Mouse (Mus musculus): ENCODE results near the gene Catsper4. TPM values are rescaled to one million over a fixed set of nuclear protein-coding genes. Genes with fewer than 3 reads are reported as not detected.

Catsper4 gene
- polyA plus RNA-seq, 1 experiment from 2014 or later: not detected

DNA sequence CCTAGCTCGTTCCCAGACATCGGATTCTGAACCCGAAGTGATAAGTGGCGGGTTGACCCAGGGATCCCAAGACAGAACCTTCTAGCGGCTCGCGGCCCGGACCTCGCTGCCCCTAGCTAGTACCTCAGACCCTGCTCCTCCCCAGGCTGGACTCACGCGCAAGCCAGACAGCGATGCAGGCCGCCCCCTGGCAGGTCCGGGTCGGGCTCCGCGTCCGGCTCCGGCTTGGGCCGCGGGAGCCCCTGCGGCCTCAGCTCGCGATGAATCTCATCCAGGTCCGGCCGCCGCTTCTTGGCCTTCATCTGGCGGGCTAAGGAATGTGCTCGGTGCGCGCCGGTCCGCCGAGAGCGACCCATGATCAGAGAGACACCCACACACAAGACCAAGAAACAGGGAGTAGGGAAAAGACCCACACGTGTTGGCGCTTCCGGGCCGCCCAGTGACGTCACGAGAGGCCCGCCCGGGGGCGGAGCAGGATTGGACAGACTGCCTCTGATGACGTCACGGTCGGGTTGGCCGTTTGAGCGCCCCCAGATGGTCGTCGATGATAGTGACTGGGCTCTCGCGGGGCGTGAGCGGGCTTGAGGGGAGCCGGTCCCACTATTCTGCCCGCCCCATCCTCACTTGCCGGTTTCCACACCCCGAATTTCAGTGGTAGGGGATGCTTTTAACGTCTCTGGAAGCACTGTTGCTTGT is 18.1 kb upstream of the Catsper4 start, which contains the start of gene Zfp593:
TSS of gene Zfp593 (minus strand) at position 445 of the 696 bp plus-strand sequence.
- H3K9ac ChIP-seq (ENCODE audit: low read depth, low read length): peak within 1 kb of the TSS; percentile 86
- H3K27ac ChIP-seq (replicated peaks; ENCODE audit: low read depth, low read length): no peak within 1 kb of the TSS; the same call in 1 of the 2 replicates
- peaks cover 37% of the 10 kb centered on the region for H3K27me3 ChIP-seq (replicated peaks; ENCODE audit: control insufficient read depth, insufficient read depth, low read length)
- no peaks in the 10 kb centered on the region for H3K9me3 ChIP-seq (ENCODE audit: control insufficient read depth, low read length)
- H3K4me1 ChIP-seq (ENCODE audit: control insufficient read depth, insufficient read depth, low read length): peaks cover 21% of the 10 kb centered on the region
- H3K36me3 ChIP-seq (ENCODE audit: control insufficient read depth, insufficient read depth, low read length): no peaks in the 10 kb centered on the region
- peak within 1 kb of the TSS; percentile 84 for H3K4me3 ChIP-seq (ENCODE audit: low read depth, low read length)
- peak within 1 kb of the TSS; percentile 94 for H3K4me2 ChIP-seq (ENCODE audit: low read depth, low read length)
- ATAC-seq (ENCODE audit: low read depth): peak; percentile 56
- DNase-seq (ENCODE audit: low spot score): peak; percentile 94
- under 1% methylated on average over 55 of the region's 60 CpGs for WGBS

GRCm38 (mm10) chr4:134243516-134244250 is 16.5 kb upstream of the Catsper4 start, which contains the start of gene E130218I03Rik:
E130218I03Rik (plus strand) TSS chr4:134243662.
- DNase-seq (ENCODE audit: low spot score): peak; percentile 70
- H3K4me2 ChIP-seq (ENCODE audit: low read depth, low read length): peak within 1 kb of the TSS; percentile 94
- H3K36me3 ChIP-seq (ENCODE audit: control insufficient read depth, insufficient read depth, low read length): no peaks in the 10 kb centered on the region
- peak within 1 kb of the TSS; percentile 84; the same call in 1 of the 2 replicates for H3K4me3 ChIP-seq (ENCODE audit: low read depth, low read length)
- H3K9ac ChIP-seq (ENCODE audit: low read depth, low read length): no peak within 1 kb of the TSS; the same call in 1 of the 2 replicates
- no peak within 1 kb of the TSS for H3K27ac ChIP-seq (replicated peaks; ENCODE audit: low read depth, low read length)
- peaks cover 23% of the 10 kb centered on the region for H3K27me3 ChIP-seq (replicated peaks; ENCODE audit: control insufficient read depth, insufficient read depth, low read length)
- peak; percentile 51; the same call in 1 of the 2 replicates for ATAC-seq (ENCODE audit: low read depth)
- peaks cover 20% of the 10 kb centered on the region for H3K4me1 ChIP-seq (ENCODE audit: control insufficient read depth, insufficient read depth, low read length)
- WGBS: 84% methylated on average over 17 of the region's 17 CpGs
- H3K9me3 ChIP-seq (ENCODE audit: control insufficient read depth, low read length): no peaks in the 10 kb centered on the region

DNA sequence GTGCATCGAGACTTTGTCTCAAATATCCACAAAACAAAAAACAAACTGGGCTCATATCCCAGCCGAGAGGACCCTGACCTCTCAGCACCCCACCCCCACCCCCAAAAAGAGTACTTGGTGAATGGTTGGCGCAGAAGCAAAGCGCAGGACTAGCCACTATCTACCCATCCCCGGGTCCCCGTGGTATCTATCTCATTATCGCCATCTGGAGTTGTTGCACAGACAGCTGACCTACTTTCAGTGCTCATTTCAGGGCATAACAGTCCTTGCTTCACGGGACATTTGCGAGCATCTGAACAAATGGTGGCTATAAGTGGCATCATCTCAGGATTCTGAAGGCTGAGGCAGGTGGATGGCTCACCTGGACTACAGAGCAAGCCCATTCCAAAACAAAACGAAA is 11.5 kb upstream of the Catsper4 start:
- peak overlapping the region; percentile 52 for H3K4me2 ChIP-seq (ENCODE audit: low read depth, low read length)
- H3K36me3 ChIP-seq (ENCODE audit: control insufficient read depth, insufficient read depth, low read length): no peaks in the 10 kb centered on the region
- no peak for ATAC-seq (ENCODE audit: low read depth)
- H3K4me1 ChIP-seq (ENCODE audit: control insufficient read depth, insufficient read depth, low read length): peaks cover 7% of the 10 kb centered on the region
- peaks cover 15% of the 10 kb centered on the region for H3K27me3 ChIP-seq (replicated peaks; ENCODE audit: control insufficient read depth, insufficient read depth, low read length)
- no peak overlapping the region for H3K27ac ChIP-seq (replicated peaks; ENCODE audit: low read depth, low read length)
- DNase-seq (ENCODE audit: low spot score): no peak
- 13% methylated on average over 10 of the region's 10 CpGs for WGBS
- H3K4me3 ChIP-seq (ENCODE audit: low read depth, low read length): peak overlapping the region; percentile 25
- 0 out of 2 replicates have a peak overlapping the region, but pooled peaks have one; percentile 30 for H3K9ac ChIP-seq (ENCODE audit: low read depth, low read length)
- H3K9me3 ChIP-seq (ENCODE audit: control insufficient read depth, low read length): no peaks in the 10 kb centered on the region

DNA sequence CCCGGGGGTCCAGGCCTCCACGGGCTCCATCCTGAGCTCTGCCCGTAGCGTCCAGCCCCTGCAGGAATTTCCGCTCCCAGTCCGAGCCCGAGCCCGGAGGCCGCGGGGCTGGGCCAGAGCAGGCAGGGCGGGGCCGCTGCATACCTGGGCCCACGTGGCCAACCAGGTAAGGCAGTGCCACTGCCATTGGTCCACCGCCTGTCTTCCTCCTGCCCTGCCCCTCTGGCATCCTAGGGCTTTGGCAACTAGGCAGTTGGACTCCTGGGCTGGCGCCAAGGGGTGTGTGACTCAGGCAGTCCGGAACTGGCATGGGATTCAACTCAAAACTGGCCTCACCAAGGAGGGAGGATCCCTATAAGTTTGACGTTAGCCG is 11.1 kb upstream of the Catsper4 start, which contains the start of gene Cnksr1:
TSS of gene Cnksr1 (minus strand) at position 121 of the 373 bp plus-strand sequence.
- peak within 1 kb of the TSS; percentile 30; the same call in 1 of the 2 replicates for H3K9ac ChIP-seq (ENCODE audit: low read depth, low read length)
- H3K27ac ChIP-seq (replicated peaks; ENCODE audit: low read depth, low read length): no peak within 1 kb of the TSS
- DNase-seq (ENCODE audit: low spot score): peak; percentile 79
- no peaks in the 10 kb centered on the region for H3K9me3 ChIP-seq (ENCODE audit: control insufficient read depth, low read length)
- H3K27me3 ChIP-seq (replicated peaks; ENCODE audit: control insufficient read depth, insufficient read depth, low read length): peaks cover 15% of the 10 kb centered on the region
- peak within 1 kb of the TSS; percentile 52 for H3K4me2 ChIP-seq (ENCODE audit: low read depth, low read length)
- no peaks in the 10 kb centered on the region for H3K36me3 ChIP-seq (ENCODE audit: control insufficient read depth, insufficient read depth, low read length)
- WGBS: under 1% methylated on average over 18 of the region's 18 CpGs
- H3K4me1 ChIP-seq (ENCODE audit: control insufficient read depth, insufficient read depth, low read length): peaks cover 7% of the 10 kb centered on the region
- ATAC-seq (ENCODE audit: low read depth): peak; percentile 89
- peak within 1 kb of the TSS; percentile 25 for H3K4me3 ChIP-seq (ENCODE audit: low read depth, low read length)

DNA sequence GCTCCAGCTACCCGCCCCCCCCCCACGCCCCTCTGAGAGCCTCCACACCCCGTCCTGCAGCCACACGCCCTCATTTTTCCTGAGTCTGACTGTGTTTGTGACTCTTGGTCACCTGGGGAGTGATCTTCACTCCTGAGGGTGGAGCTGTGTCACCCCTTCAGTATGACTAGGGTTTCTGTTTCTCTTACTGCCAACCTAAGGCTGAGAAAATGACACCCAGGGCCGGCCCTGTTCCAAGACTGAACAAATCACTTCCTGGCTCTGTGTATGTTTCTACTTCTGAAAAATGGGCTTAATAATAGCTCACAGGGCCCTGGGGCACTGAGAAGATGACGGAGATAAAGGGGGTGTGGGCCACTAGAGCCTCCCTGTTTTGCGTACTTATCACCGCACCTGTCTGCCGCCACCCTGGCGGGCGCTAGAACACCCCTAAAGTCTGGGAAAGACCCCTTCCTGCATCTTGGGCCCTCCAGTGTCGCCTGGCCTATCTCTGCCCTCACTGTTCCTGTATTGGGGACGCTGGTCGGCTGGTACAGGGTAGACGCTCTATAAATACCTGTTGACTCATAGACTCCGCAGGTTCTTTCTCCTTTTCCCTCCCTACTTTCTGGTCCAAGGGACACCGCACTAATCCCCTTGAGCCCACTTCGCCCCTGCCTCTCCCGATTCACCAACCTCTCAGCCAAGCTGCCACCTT is 10.5 kb upstream of the Catsper4 start:
- Histone ChIP-seq H3K9ac (ENCODE audit: low read depth, low read length) (peak overlapping the region; percentile 30; the same call in 1 of the 2 replicates), H3K9me3 (ENCODE audit: control insufficient read depth, low read length) (no peaks in the 10 kb centered on the region), H3K27ac (replicated peaks; ENCODE audit: low read depth, low read length) (no peak overlapping the region), H3K27me3 (replicated peaks; ENCODE audit: control insufficient read depth, insufficient read depth, low read length) (peaks cover 15% of the 10 kb centered on the region), H3K4me1 (ENCODE audit: control insufficient read depth, insufficient read depth, low read length) (peaks cover 7% of the 10 kb centered on the region), H3K36me3 (ENCODE audit: control insufficient read depth, insufficient read depth, low read length) (no peaks in the 10 kb centered on the region), H3K4me2 (ENCODE audit: low read depth, low read length) (peak overlapping the region; percentile 52), H3K4me3 (ENCODE audit: low read depth, low read length) (peak overlapping the region; percentile 25)
- DNase-seq (ENCODE audit: low spot score) (no peak), ATAC-seq (ENCODE audit: low read depth) (peak; percentile 41; the same call in 1 of the 2 replicates)
- 17% methylated on average over 19 of the region's 19 CpGs for WGBS

GRCm38 (mm10) chr4:134234876-134235275 is 7.7 kb upstream of the Catsper4 start:
- no peak for DNase-seq (ENCODE audit: low spot score)
- Histone ChIP-seq H3K4me1 (ENCODE audit: control insufficient read depth, insufficient read depth, low read length) (peaks cover 7% of the 10 kb centered on the region), H3K4me2 (ENCODE audit: low read depth, low read length) (no peak overlapping the region), H3K27me3 (replicated peaks; ENCODE audit: control insufficient read depth, insufficient read depth, low read length) (peaks cover 15% of the 10 kb centered on the region), H3K4me3 (ENCODE audit: low read depth, low read length) (no peak overlapping the region), H3K9me3 (ENCODE audit: control insufficient read depth, low read length) (no peaks in the 10 kb centered on the region), H3K36me3 (ENCODE audit: control insufficient read depth, insufficient read depth, low read length) (no peaks in the 10 kb centered on the region), H3K9ac (ENCODE audit: low read depth, low read length) (no peak overlapping the region), H3K27ac (replicated peaks; ENCODE audit: low read depth, low read length) (no peak overlapping the region)
- WGBS: 78% methylated on average over 5 of the region's 5 CpGs
- no peak for ATAC-seq (ENCODE audit: low read depth)

DNA sequence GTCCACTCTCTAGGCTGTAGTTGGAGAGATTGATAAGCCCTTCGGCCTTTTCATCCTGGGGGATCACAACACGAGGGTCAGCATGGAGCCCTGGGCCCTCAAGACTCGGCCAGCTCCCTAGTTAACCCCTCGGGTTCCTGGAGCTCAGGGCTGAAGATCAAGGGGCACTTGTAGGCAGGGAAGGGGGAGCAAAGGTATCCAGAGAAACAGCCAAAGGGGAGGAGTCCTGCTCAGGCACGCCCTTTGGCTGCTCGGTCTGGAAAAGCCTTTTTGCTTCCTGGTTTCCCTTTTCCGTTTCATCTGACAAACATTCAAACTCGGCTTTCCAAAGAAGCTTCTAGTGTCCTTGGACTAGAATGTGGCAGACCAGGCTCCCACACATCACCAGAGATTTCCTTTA is 3.2 kb upstream of the Catsper4 start:
- no peak for ATAC-seq (ENCODE audit: low read depth)

More for the DNA sequence above, 3.2 kb upstream of the Catsper4 start:
- Histone ChIP-seq H3K4me2 (ENCODE audit: low read depth, low read length) (no peak overlapping the region), H3K4me1 (ENCODE audit: control insufficient read depth, insufficient read depth, low read length) (no peaks in the 10 kb centered on the region), H3K9me3 (ENCODE audit: control insufficient read depth, low read length) (no peaks in the 10 kb centered on the region), H3K36me3 (ENCODE audit: control insufficient read depth, insufficient read depth, low read length) (no peaks in the 10 kb centered on the region), H3K9ac (ENCODE audit: low read depth, low read length) (no peak overlapping the region), H3K27me3 (replicated peaks; ENCODE audit: control insufficient read depth, insufficient read depth, low read length) (no peaks in the 10 kb centered on the region), H3K27ac (replicated peaks; ENCODE audit: low read depth, low read length) (no peak overlapping the region), H3K4me3 (ENCODE audit: low read depth, low read length) (no peak overlapping the region)
- 36% methylated on average over 8 of the region's 8 CpGs for WGBS
- DNase-seq (ENCODE audit: low spot score): no peak

Data from embryonic facial prominence, embryonic 14.5 days (tissue).